Mouse (Mus musculus): ENCODE data around the gene Cacna1g.
A peak's percentile ranks its signal among the peaks of the same experiment; 100 is the strongest.

Cacna1g gene

DNA sequence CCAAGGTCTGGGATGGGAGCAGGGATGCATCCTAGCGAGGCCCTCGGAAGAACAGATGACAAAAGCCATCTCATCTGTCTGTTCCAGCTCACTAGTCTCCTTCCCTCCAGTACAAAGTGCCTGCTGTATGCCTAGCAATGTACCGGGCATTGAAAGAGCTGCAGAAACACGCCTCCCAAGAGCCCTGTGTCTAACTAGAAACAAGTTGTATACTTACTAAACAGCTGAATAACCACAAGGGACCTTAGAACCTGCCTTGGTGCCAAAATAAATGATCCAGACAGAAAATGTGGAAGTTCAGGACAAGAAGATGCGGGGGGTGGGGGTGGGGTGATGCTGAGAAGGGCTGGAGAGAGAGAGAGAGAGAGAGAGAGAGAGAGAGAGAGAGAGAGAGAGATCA is 29.2 kb downstream of the Cacna1g start:
- DNase-seq: no peak

DNA sequence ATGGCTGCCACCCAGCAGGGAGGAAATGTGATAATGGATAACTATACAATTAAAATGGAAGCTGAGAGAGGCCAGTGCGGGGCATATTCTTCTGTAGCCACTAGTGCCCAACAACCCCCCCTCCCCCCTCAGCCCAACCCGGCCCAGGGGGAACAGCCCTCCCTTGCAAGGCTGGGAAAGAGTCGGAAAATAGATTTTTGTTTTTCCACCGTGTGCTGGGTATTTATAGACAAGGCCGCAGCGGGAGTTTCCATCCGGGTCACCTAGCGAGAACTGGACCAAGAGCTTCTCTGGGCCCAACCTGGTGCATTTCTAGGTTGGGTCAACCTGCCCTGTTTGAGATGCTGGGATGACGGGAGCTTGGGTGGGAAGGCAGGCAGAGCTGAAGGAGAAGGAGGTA is 32.2 kb downstream of the Cacna1g start:
- no peak for DNase-seq

DNA sequence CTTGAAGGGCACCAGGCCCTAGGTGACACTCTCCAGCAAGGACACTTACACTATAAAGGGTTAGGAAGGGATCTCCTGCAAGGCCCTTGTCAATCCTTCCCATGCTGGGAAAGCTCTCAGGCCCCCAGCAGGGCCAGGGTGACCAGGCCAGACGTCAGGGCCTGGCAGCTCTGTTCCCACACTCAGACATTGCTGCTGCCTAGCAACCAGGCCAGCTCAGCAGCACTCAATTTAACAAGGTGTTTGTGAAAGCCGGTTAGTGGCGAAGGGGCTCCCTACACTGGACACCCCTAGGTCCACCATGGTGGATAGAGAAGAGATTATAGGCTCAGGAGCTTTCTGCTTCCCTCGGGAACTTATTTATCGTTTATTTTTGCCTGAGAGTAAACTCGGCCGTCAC is 32.9 kb downstream of the Cacna1g start:
- DNase-seq: no peak

DNA sequence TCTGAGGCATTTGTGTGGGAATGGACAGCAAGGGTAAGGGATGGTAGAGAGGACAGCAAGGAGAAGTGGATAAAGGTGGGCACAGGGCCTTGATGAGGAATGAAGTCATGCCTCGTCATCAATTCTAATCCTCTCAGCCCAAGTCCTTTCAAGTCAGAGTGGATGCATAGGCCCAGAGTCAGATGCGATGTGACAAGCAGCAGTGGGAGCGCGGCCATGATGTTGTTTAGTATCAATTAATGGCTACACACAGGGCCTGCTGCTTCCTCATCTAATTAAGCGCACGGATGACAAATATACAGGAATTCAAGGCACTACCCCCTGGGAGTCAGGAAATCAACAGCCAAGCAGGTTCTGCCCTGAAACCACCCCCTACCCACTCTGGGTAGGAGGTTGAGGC is 33.6 kb downstream of the Cacna1g start:
- DNase-seq: no peak

DNA sequence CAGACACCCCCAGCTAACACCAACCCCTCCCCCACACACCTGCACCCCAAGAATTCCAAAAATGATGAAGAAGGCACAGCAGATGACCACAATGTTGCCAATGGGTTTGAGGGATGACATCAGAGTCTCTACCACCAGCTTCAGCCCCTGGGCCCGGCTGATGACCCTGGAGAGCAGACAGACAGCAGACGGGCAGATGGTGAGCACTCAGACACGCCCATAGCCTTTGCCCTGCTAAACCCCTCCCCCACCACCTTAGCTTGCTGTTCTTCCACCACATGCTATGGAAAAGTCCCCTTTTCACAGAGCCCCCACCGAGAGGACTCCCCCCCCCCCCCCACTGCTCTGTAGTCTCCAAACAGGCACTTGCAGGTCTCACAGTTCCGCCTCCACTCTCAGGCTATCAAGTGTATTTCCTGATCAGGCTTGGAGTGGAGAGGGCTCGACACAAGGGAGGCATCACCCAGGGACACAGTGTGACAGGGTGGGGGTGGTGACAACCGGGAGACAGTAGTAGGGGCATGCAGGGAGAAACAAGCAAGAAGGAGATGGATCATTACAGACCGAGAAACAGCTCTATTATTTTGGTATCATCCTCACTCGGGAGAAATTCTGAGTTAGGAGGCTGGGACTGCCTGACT is 44.9 kb downstream of the Cacna1g start:
- DNase-seq: no peak

DNA sequence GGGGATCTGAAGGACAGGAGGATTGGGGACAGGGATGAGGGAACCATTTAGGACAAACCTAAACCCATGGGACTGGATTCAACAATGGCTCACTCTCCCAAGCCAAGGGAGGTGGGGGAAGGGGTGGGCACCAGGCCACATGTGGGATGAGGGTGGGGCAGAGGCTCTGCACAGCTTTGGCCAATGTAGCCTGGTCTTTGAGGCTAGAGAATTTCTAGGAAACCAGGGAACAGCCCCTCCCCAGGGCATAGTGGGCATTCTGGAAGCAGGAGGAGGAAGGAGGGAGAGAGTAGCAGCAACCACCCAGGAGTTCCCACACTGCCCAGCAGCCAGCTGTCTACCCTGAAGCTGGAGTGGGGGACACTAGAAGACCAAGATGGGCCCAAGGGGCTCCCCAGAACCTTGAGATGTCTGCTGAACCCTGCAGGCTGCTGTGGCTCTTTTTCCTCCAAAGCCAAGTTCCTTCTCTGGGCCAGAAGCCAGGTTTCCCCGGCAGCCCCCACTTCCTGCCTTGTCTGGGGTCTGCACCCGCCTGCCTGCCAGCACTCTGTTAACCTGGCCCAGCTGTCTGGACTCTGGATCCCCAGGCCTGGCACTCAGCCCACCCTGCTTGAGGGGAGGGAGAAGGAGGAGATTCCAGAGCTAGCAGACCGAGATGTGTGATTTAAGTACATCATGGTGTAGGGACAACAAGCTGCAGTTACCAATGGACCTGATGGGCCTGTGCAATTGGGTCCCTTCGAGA is 45.7 kb downstream of the Cacna1g start:
- peak; percentile 82 for DNase-seq

DNA sequence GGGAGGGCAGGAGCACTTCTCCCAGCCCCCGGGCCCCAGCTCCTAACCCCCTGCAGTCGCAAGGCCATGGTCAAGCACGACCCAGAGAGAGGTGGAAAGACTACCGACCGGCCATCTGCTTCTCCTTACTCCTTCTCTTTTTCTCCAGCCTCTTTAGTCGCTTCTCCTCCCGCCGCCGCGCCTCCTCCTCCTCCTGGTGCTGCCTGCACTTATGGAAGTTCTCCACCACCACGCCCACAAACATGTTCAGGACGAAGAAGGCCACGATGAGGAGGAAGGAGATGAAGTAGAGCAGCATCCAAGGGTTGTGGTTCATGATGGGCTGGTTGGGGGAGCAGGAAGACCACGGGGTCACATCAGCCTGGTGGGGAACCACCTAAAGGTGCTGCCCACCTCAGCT is 48.3 kb downstream of the Cacna1g start:
- no peak for DNase-seq

DNA sequence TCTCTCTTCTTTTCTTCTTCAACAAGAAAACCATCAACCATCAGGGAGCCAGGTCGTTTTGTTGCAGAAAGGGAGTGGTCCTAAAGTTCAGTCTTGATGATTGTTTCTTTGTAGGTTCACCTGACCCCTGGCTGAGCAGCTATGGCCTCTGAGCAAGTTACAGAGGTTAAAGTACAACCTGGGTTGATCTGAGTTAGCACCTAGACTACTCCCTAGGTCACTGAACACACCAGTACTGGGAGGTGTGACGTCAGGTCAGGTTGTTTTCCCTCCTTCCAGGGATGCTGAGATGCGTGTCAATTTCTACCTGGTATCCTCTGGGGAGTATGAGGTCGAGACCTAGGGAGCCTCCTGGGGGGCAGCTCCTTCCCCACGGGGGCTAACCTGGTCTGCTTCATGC is 48.8 kb downstream of the Cacna1g start:
- no peak for DNase-seq

DNA sequence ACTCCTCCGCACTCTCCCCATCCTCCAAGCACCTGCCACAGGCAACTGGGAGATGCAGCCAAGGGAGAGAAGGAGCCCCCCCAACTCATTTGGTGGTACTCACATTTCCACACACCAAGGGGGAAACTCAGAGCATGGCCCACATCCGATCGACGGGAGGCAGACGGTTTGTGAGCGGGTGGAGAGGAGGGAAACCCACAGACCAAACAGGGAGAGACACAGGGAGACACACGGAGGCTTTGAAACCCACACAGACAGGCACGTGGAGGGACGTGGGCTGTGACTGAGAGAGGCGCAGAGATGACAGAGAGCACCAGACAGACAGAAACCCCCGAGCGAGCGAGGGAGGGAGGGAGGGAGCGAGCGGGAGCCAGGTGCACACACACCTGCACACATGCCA is 49.6 kb downstream of the Cacna1g start:
- no peak for DNase-seq

DNA sequence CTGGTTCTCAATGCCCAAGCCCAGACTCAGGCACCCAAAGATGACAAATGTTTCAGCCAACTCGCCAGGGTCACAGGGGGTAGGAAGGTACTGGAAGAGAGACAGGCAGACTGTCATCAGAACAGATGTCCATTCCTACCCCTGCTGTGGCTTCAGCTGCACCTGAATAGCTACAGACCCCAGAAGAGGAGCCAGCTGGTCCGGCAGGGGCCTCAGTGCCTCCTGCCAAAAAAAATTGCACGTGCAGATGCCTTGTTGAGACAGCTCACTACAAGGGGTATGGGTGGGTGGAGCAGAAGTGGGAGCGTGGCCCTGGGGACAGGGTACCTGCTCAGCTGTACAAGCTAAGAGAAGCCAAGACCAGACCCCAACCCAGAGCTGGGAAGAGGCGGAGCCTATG is 50.1 kb downstream of the Cacna1g start:
- DNase-seq: no peak

DNA sequence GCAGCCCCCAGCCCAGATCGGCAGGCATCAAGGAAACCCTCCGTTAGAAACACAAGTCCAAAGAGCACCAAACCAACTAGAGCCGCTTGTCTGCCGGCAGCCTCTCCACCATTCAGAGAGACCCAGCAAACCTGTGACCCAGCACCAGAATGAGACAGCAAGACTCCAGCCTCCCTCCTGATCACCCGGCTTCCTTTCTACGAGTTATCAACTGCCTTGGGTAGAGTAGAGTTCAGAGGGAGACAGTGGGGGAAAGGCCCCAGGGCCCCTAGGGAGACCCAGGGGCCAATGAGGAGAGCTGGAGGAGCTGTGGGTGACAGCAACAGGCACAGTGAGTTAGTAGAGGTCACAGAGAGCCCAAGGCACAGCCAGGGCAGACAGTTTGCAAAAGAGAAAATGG is 53.0 kb downstream of the Cacna1g start:
- DNase-seq: no peak

DNA sequence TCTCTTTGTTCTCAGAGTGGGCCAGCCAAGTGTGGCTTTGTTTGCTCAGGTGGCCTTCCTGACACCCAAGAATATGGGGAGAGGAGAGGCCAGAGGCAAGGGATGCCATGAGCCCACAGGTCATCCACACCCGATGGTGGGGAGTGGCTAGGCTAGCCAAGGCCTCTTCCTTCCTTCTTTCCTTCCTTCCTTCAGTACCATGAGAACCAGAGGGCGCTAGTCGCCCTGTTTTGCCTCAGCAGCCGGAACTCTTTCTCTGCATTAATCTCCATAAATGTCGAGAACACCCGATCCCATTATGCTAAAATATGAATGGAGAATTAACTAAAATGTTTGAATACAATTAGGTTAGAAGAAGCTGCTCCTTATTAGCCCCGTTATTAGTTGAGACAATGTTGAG is 53.7 kb downstream of the Cacna1g start:
- DNase-seq: no peak

DNA sequence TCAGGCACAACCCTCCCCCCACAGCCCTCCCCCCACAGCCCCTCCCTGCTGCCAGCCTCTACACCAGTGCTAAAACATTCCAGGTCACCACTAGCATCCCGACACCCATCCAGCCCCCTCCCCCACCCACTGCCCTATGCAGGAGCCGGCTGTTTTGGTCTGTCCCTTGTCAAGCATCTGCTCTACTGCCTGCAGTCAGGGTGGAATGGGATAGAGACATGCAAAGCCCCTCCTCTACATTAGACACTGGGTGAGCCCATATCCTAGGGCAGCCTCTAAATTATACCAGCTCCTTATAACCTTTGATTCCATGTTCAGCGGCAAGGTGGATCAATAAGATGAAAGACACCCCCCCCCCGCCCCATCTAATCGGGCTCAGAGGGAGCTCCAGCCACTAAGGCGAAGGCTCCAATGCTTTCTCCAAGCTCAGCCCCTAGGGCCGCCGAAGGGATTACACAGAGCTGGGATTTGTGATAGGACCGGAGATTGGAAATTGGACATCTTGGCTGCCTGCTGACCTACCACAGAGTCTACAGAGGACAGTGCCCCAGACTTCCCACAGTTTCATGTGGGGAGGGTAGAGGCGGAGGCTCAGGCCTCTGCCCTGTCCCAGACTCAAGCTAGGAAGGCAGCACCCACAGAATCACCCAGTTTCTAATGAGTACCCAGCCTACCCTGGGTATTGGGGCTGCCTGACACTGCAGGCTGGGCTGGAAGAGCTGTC is 54.8 kb downstream of the Cacna1g start:
- no peak for DNase-seq

DNA sequence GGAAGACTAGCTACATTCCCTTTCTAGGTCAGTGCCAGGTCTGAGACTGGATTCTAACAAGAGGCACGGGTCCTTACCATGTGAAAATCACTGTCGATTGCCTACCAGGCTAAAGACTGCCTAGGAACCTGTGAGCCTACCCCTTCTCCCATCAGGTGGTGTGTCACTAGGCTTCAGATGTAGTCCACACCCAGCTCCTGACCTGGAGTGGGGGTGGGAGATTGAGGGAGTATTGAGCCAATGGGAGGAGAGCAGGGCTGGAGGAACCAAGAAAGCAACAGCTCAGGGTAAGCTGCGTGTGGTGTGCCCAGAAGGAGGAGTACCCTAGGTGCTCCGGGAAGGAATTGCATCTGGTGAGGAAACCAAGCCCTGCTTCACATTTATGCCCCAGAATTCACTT is 60.0 kb downstream of the Cacna1g start:
- no peak for DNase-seq

DNA sequence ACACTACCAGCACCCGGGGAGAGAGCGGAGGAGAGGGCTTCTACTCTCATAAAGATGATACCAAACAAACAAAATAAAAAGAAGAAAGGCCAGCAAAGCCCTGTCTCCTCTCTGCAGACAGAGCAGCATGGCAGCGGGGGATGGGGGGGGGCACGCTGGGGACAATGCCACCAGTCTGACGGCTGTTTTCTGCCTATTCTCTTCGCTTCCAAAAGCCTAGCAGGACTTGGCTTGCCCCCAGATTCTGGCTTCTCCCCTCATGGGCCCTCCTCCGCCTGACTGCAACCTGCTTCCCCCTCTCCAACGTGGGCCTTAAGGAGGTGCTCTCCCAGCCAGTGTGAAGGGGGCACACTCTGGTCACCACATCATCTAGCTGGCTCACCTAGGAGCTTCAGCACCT is 60.5 kb downstream of the Cacna1g start:
- peak; percentile 77 for DNase-seq

DNA sequence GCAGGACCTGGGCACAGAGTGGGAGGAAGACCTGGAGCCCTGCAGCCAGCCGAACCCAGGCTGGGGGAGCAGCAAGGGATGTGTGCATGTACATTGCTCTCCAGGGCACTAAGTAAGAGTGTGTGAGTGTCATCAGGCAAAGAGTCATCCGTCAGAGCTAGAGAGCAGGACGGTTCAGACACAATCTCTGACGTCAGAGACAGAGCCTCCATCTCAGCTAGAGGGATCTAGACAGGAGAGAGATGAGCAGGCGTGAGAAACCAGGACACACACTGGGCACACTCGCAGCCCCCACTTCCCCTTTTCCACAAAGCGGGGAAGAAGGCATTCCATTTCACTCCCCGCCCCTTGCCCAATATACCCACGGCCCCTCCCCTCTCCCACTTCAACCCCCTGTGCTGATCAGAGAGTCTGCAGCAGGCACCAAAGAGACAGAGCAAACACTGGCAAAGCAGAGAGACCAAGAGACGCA is 61.0 kb downstream of the Cacna1g start:
- DNase-seq: no peak

DNA sequence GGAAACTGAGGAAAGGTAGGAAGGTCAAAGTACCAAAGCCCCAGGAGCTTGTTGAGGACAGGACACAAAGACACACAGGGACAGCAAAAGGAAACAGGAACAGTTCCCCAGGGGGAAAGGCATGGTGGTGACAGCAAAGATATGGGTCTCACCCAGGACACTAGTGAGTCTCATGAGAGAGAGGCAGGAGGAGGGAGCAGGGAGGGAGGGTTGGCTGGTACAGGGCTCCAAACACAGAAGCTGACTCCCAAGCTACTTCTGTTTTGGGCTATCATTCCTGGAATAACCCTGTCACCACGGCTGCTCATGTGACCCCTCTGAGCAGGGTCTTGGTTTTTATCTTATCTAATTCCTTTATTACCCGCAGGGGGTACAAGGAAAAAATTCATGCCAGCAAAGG is 61.4 kb downstream of the Cacna1g start:
- DNase-seq: no peak

DNA sequence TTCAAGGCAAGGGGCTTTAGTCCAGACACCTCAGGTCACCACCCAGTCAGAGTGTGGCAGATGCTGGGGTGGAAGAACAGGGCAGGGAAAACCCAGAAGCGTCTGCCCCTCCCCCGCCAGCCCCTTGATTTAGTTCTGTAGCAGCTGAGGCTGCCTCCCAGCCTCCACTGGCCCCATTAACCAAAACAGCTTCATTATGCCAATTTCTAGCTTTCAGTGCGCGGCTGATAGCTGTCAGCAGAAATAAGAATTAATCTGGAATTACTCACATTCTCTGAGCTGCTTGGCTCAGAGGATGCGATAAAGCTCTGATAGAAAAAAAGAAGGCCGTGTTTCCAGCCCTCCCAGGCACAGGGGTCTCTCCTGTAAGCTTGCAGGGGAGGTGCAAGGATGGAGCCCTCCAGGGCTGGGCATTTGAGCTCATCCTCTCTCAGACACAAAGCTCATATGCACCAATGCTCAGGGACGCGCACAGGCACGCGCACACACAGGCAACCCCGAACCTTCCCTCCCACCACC is 66.1 kb downstream of the Cacna1g start:
- peak; percentile 59 for DNase-seq

DNA sequence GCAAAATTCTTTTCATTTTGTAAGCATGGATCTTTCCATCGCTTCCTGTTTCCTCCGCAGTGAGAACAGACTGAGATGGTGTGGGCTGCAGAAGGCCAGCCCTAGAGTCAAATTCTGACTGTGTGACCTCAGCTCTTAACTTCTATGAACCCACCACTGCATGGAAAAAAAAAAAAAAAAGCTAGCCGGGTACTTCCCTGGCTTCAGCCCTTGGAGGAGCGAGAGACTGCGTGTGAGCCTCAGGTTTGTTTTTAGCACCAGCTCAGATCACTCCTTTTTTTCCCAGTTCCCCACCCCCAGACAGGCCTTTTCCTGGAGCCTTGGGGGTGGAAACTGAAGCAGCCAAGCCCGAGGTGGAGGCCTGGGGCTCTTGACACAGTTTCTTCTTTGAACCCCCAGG is 68.7 kb downstream of the Cacna1g start:
- no peak for DNase-seq

DNA sequence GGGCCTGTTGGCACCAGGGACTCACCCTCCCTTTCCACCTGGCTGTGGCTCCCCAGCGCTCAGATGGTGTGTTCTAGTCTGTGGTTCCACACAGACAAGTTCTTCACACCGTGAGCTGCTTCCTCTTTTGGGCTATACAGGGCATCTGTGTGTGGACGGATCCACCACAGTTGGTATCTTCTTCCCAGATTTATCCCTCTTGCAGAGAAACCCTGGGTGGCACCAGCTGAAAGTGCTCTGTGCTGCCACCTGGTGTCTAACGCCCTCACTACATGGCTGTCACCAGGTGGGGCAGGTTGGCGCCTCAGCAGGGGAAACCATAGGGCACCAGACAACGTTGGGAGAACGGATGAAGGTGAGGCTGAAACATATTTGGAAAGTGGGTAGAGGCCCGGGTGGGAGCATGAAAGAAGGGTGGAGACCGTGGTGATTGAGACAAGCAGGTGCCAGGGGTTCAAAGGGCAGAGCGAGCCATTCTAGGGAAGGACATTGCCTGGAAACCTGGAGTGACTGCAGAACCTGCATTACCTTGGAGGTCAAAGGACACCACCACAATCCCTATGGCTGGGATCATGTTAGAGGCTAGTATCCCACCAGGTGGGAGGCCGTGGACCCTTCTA is 69.2 kb downstream of the Cacna1g start:
- DNase-seq: peak; percentile 85

DNA sequence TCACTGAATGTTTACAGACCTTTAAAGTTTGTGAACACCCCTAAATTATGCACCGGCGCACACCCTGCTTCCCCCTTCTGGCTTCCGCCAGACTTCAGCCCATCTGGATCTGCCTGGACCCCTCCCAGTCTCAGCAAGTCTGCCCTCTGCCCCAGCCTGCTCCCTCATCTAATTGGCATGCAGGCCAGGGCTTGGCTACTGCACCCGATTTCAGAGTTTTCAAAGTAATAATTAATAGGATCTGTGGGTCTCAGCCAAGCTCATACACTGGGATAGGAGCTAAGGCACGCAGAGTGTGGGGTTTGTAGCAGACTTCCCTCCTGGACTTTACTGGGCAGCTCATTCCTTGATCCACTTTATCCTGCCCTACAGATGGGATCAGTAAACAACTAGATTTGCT is 69.8 kb downstream of the Cacna1g start:
- DNase-seq: no peak

DNA sequence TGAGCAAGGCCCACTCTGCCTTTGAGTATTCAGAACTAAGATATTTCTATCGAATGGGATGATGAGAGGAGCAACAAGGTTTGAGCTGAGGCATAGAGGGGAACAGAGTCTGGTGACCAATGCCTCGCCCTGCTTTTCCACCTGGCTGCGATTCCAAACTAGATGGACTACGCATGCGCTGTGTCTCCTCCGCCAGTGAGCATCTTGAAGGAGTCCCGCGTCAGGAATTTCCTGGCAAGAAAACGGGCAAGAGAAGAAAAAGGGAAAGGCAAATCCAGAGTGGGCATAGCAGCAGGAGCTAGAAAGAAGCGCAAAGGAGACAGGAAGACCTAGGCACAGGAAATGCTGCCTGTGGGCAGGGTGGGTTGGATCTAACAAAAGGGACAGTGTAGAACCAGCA is 70.2 kb downstream of the Cacna1g start:
- no peak for DNase-seq

DNA sequence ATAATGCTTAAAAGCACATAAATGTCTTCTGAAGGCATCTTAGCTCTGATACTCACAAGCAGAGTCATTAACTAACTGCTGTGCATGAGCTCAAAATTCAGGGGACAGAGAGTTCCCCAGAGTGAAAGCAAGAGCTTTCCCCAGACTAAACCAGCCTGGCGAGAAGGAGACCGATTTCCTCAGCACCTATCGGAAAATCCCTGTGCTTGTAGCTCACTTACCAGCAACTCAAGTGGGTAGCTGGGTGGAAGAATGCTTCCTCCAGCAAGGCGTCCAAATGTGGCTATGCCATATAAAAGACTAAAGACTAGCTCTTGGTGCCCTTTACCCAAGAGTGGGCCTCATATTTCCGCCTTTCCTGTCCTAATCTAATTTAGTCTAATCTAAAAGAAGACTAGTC is 71.3 kb downstream of the Cacna1g start:
- no peak for DNase-seq

Data from right cerebral cortex, postnatal 4 days (tissue).